15 mouse cellular contexts compared by ENCODE assay signal in the genomic region with DNA sequence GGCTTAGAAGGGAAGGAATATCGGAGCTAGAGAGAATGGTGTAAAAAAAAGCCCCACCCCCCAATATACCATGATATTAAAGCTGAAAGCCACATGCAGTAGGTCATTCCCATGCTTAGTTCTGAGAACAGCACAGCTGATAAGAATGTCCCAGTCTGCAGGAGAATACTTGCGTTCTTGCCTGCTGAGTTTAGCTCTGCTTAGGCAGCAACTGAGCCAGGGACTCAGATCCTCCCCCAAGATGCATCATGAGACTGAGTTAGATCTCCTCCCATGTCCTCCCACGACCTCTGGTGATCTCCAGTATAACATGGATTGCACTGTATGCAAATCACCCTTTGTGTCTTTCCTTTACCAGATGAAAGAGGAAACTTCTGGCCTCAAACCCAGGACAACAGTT.
DNase-seq lines count a peak whose midpoint lies in the region; ATAC-seq lines count a peak whose summit lies in the region.
"Had no signal": no experiment of that assay in that cellular context is flagged by ENCODE, and none has a peak within 500 bp of the region (broad histone marks: within the 10 kb centered on the region; RNA-seq: fewer than 3 reads in every experiment).

No protein-coding gene starts in this region.

- no peaks in the 10 kb centered on the region for H3K4me1 ChIP-seq in hindbrain, embryonic 14.5 days (replicated peaks; ENCODE audit: control insufficient read depth, insufficient read depth, low read length)
- H3K4me1 ChIP-seq: forebrain, embryonic 13.5 days had no signal

- H3K27ac ChIP-seq in hindbrain, embryonic 14.5 days: no peak overlapping the region
- H3K27ac ChIP-seq: forebrain, embryonic 13.5 days had no signal

- H3K9ac ChIP-seq in hindbrain, embryonic 14.5 days: no peak overlapping the region
- H3K9ac ChIP-seq: forebrain, embryonic 13.5 days had no signal

- no peaks in the 10 kb centered on the region for H3K36me3 ChIP-seq in hindbrain, embryonic 14.5 days (replicated peaks; ENCODE audit: control insufficient read depth, insufficient read depth)
- H3K36me3 ChIP-seq: G1E had no signal

- H3K4me2 ChIP-seq in hindbrain, embryonic 14.5 days (replicated peaks): no peak overlapping the region
- H3K4me2 ChIP-seq: forebrain, embryonic 13.5 days had no signal

- no peaks in the 10 kb centered on the region for H3K27me3 ChIP-seq in hindbrain, embryonic 14.5 days (ENCODE audit: control insufficient read depth, insufficient read depth, low read length)
- H3K27me3 ChIP-seq: forebrain, embryonic 13.5 days had no signal

- whole genome bisulfite sequencing in hindbrain, embryonic 14.5 days: 46% methylated on average over 3 of the region's 3 CpGs

- H3K4me3 ChIP-seq in hindbrain, embryonic 14.5 days (replicated peaks; ENCODE audit: low read length): no peak overlapping the region
- H3K4me3 ChIP-seq: forebrain, embryonic 13.5 days; myocyte had no signal

- H3K9me3 ChIP-seq in hindbrain, embryonic 14.5 days (ENCODE audit: control insufficient read depth, low read length): no peaks in the 10 kb centered on the region
- H3K9me3 ChIP-seq: forebrain, embryonic 13.5 days had no signal

- no peak for ATAC-seq in hindbrain, embryonic 14.5 days (ENCODE audit: low FRiP score)
- ATAC-seq in inflammation-experienced regulatory T-cells, adult 6 months: no peak
- ATAC-seq: activated CD4-positive, CD25-positive, alpha-beta regulatory T cell, adult 4 months; forebrain, embryonic 13.5 days; intestine, postnatal 0 days had no signal

- intact Hi-C loops in gastrocnemius, postnatal 36 days (cut with DNase I): no loop called here
- intact Hi-C loops in heart, postnatal 10 days (cut with DNase I): no loop called here

- DNase-seq in gastrocnemius, postnatal 25 days: peak; percentile 7
- DNase-seq in gastrocnemius, postnatal 36 days: no peak
- DNase-seq in lung, postnatal 36 days: peak; percentile 4
- no peak for DNase-seq in lung, postnatal 14 days
- DNase-seq in heart, postnatal 10 days: peak; percentile 38 to 65
- peak; percentile 27 for DNase-seq in telencephalon, adult 2 months (ENCODE audit: low read depth, low spot score)
- no peak for DNase-seq in hindbrain, embryonic 14.5 days (ENCODE audit: low spot score)
- DNase-seq: cerebellum, postnatal 25 days; thymus, postnatal 25 days had no signal

Comparison
In these comparisons a context has a peak if more than half of its experiments do, and no peak if none do; other contexts are left out.
1. DNase-seq: peak in gastrocnemius, postnatal 25 days (single experiment), lung, postnatal 36 days (single experiment), heart, postnatal 10 days (2 of 2) and telencephalon, adult 2 months (single experiment); none in gastrocnemius, postnatal 36 days (0 of 2), lung, postnatal 14 days (single experiment) and hindbrain, embryonic 14.5 days (single experiment).